Mouse (Mus musculus) ovary, postnatal 36 days (tissue): ENCODE measurements around the gene Nt5c.
"Not testable (repeated sequence)": the region's sequence is repeated elsewhere in the genome, so short reads cannot be mapped to it uniquely, and the experiment has no call there.

Experiments used
- DNase-seq: peaks from one replicate; pipeline ENCODE4 v3.0.0; 2022; ENCODE audit warnings: low spot score, mixed read lengths

Gene Nt5c

GRCm38 (mm10) chr11:115467217-115467618, 24.4 kb downstream of the Nt5c start:
- DNase-seq = no peak

GRCm38 (mm10) chr11:115464851-115465250, 26.8 kb downstream of the Nt5c start:
- no peak for DNase-seq

GRCm38 (mm10) chr11:115463397-115463796, 28.3 kb downstream of the Nt5c start:
- no peak for DNase-seq

GRCm38 (mm10) chr11:115462243-115462891, 29.3 kb downstream of the Nt5c start, which contains the start of gene Slc16a5:
Slc16a5 (plus strand) TSS chr11:115462474.
- DNase-seq = no peak

- DNase-seq = no peak
Measured at GRCm38 (mm10) chr11:115461846-115462242, 29.8 kb downstream of the Nt5c start.

GRCm38 (mm10) chr11:115460976-115461375, 30.7 kb downstream of the Nt5c start:
- DNase-seq = no peak

- no peak for DNase-seq
Measured at GRCm38 (mm10) chr11:115457405-115457804, 34.3 kb downstream of the Nt5c start.

- DNase-seq = no peak
Measured at GRCm38 (mm10) chr11:115456182-115456581, 35.5 kb downstream of the Nt5c start.

- DNase-seq = no peak
Measured at GRCm38 (mm10) chr11:115455619-115456018, 36.0 kb downstream of the Nt5c start.

- not testable (repeated sequence) for DNase-seq
Measured at GRCm38 (mm10) chr11:115454822-115455221, 36.8 kb downstream of the Nt5c start.

GRCm38 (mm10) chr11:115453306-115453705, 38.4 kb downstream of the Nt5c start:
- no peak for DNase-seq

GRCm38 (mm10) chr11:115452281-115452860, 39.3 kb downstream of the Nt5c start:
- DNase-seq = no peak

- DNase-seq = no peak
Measured at GRCm38 (mm10) chr11:115451781-115452241, 39.9 kb downstream of the Nt5c start.

GRCm38 (mm10) chr11:115450176-115450575, 41.5 kb downstream of the Nt5c start:
- DNase-seq = no peak

GRCm38 (mm10) chr11:115448998-115449397, 42.7 kb downstream of the Nt5c start:
- no peak for DNase-seq

- no peak for DNase-seq
Measured at GRCm38 (mm10) chr11:115448075-115448474, 43.6 kb downstream of the Nt5c start.

- DNase-seq = no peak
Measured at GRCm38 (mm10) chr11:115447321-115447885, 44.3 kb downstream of the Nt5c start.

GRCm38 (mm10) chr11:115446906-115447305, 44.8 kb downstream of the Nt5c start:
- no peak for DNase-seq

- DNase-seq = no peak
Measured at GRCm38 (mm10) chr11:115441417-115441816, 50.2 kb downstream of the Nt5c start.
